Mouse (Mus musculus) spleen, postnatal 10 days (tissue): ENCODE data around the gene Sema3a.
"Not testable (repeated sequence)": the region's sequence is repeated elsewhere in the genome, so short reads cannot be mapped to it uniquely, and the experiment has no call there.

Experiments used
- DNase-seq, 2 experiments: peaks; one replicate each; pipeline ENCODE4 v3.0.0; 2021 to 2022; ENCODE audit warnings: low spot score in 2 of 2

Gene Sema3a

GRCm38 (mm10) chr5:13421276-13421925 is 296.2 kb downstream of the Sema3a start:
- DNase-seq, result no peak

GRCm38 (mm10) chr5:13428702-13429101 is 303.5 kb downstream of the Sema3a start:
- no peak for DNase-seq

DNA sequence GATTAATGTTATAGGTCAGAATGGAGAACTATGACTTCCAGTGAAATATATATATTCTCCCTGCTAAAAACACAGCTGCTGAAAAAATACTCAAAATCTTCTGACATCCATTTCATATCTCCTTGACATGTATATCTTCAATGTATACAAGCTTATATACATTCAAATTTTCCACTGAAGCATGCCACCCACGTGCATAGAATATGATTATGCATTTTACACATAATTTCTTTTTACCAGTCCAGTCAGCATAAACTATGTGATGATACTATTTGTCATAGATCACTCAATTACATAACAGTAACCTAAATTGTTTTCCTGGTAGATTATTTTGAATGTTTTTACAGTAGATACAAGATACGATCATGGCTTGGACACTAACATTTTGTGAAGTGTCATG is 306.6 kb downstream of the Sema3a start:
- DNase-seq, result no peak

GRCm38 (mm10) chr5:13432574-13432973 is 307.4 kb downstream of the Sema3a start:
- no peak for DNase-seq

- no peak for DNase-seq
Measured at GRCm38 (mm10) chr5:13433303-13433702, 308.1 kb downstream of the Sema3a start.

GRCm38 (mm10) chr5:13441112-13441511 is 315.9 kb downstream of the Sema3a start:
- DNase-seq, result no peak

GRCm38 (mm10) chr5:13460182-13461001 is 335.2 kb downstream of the Sema3a start:
- no peak for DNase-seq

GRCm38 (mm10) chr5:13468856-13469255 is 343.6 kb downstream of the Sema3a start:
- DNase-seq, result no peak

GRCm38 (mm10) chr5:13469401-13469800 is 344.2 kb downstream of the Sema3a start:
- DNase-seq, result no peak

GRCm38 (mm10) chr5:13470057-13470905 is 345.1 kb downstream of the Sema3a start:
- no peak for DNase-seq

GRCm38 (mm10) chr5:13477653-13478052 is 352.4 kb downstream of the Sema3a start:
- DNase-seq, result no peak

- DNase-seq, result no peak
Measured at GRCm38 (mm10) chr5:13488671-13489070, 363.5 kb downstream of the Sema3a start.

DNA sequence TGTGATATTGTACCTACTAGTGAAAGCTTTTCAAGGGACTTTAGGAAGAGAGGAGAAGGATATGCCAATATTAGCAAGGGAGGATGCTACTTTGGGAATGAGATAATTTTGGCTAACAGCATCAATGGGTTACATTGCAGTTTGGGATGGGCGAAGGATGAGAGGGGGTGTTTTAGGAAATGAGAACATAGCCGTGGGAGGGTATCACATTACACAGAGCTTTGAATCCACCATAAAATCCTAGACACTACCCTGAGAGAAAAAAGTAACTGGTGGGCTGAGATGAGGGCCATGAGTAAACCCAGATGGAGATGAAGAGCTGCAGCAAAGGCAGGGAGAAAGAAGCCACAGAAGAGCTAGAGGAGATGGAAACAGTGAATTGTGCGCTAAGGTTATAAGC is 370.8 kb downstream of the Sema3a start:
- not testable (repeated sequence) for DNase-seq

DNA sequence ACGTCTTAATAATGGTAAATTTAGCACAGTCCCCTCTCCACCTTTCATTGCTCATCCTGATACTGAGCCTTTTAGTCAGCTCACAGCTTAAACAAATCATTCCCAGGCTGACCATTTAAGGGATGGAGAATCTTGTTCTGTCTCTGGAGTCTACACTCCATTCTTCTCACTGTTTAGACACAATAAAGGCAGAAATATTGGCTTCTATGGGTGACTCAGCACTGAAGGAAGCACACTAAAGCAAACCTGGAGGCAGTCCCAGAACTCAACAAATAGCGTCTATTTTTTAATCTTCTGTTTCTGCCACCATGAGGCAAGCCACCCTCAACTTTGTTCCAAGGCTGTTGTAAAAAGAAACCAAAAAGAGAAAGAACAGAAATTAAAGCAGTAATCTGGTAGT is 374.6 kb downstream of the Sema3a start:
- no peak for DNase-seq

DNA sequence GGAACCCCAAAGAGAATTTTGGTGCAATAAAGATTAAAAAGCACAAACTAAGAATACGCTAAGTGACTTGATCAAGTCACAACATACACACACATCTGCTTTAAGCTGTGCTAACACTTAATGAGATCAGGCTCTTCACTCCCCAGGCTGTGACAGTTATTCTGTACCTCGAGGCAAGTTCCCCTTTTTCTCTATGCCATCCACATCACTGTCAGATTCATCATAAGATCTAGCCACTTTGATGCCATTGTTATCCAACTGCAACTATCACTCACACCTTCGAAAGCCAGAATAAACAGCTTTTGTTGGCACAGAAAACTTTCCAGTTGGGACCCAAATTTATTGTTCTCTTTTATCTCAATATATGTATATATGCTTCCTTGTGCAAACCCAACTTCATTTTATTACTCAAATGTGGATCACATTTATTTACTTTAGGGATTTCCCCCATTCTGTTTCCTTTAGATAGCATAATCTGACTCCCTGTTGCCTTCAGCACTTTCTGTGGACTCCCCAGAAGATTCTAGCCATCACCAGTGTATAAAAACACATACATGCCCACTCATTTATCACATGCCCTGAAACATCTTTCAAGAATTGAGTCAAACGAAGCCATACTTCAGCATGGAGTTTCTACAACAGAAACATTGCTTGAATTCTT is 380.8 kb downstream of the Sema3a start:
- DNase-seq, result no peak

- DNase-seq, result no peak
Measured at GRCm38 (mm10) chr5:13509163-13509562, 383.9 kb downstream of the Sema3a start.

- no peak for DNase-seq
Measured at GRCm38 (mm10) chr5:13517018-13517417, 391.8 kb downstream of the Sema3a start.

DNA sequence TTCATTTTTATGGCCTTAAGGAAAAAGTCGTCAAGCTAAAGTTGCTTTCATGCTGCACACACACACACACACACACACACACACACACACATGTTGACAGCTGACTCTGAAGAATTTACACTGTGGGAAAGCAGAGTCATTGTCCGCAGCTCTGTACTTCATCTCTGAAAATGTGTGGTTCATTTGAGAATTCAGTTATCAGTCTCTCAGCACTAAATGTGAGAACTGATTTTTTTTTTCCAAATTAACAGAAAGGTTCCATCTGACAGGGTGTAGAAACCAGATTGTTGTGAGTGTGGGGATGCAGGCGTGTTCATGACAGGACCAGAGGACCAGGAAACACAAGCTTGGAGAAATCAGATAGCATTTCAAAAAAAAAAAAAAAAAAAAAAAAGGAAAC is 400.4 kb downstream of the Sema3a start:
- no peak for DNase-seq

GRCm38 (mm10) chr5:13527037-13527464 is 401.8 kb downstream of the Sema3a start:
- no peak for DNase-seq

DNA sequence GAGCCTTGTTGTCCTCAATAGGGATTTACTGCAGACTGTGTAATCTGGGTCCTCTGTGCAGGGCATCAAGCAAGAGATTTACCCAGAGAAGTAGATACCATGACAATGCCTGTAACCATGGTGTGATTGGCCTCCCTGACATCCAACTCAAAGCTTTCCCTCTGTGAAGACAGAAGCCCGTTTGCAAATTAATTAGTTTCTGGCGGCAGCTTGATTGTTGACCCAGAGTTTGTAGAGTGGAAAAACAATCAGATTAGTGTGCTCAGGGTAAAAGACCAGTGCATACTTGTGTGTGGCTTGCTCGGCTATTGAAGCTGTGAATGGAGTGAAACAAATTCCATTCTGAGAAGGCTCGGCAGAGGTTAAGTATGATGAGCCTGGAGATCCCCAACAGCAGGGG is 404.0 kb downstream of the Sema3a start:
- no peak for DNase-seq

DNA sequence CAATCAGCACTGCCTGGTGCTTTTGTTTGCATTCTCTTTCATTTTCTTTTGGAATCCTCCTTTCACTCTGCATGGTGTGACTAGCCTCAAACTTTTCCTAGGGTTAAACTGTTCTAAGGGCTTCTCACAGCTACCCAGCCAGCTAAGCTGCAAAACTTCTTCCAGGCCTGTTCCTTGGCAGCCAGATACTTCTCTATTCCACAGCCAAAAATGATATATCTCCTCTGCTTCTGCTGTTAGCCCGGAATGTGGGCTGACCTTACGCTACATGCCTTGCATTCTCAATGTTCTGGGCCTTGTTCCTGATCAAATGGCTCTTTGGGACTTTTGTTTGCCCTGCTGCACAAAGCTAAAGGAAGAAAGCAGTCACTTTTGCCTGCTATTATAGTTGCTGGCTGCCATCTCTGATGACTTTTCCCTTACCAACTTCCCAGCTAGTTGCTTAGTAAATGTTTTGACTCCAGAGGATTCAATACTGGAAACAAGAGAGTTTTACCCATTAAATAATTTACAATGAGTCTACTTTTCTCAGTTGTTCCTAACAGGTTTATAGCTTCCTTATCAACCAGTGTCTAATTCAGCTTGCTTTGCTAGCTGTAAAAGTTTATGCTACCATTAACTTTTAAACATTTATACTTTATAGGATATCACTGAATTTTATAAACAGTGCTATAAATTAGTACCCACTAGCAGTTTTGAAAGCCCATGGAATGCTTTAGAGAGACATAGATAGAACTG is 422.4 kb downstream of the Sema3a start:
- DNase-seq, result no peak
